Mouse (Mus musculus) right cerebral cortex, postnatal 4 days (tissue): ENCODE results near the gene Gzma.

Source experiments
- DNase-seq: peaks from one replicate; pipeline ENCODE4 v3.0.0-alpha.2; 2022

Gzma gene

GRCm38 (mm10) chr13:113045458-113046110 is 55.2 kb downstream of the Gzma start:
- no peak for DNase-seq

GRCm38 (mm10) chr13:113044876-113045275 is 55.9 kb downstream of the Gzma start:
- DNase-seq: no peak
